Mouse (Mus musculus) midbrain, embryonic 10.5 days (tissue): ENCODE data around the gene Dlgap4. TPM values are rescaled to one million over a fixed set of nuclear protein-coding genes. Genes with fewer than 3 reads are reported as not detected.

ENCODE experiments used
- DNase-seq: peaks from one replicate; pipeline ENCODE4 v3.0.0-alpha.2; 2017; ENCODE audit warnings: low spot score
- H3K27ac ChIP-seq: fragments of 300-500 bp; sonication (generic); replicated peaks from 2 replicates; pipeline ENCODE4 v1.5.1; 2016; ENCODE audit warnings: mild to moderate bottlenecking
- H3K27me3 ChIP-seq: fragments of 300-500 bp; sonication (generic); 2 replicates; pipeline ENCODE4 v1.6.1; 2016; ENCODE audit warnings: low read depth, mild to moderate bottlenecking; ENCODE audit not compliant: poor library complexity, severe bottlenecking
- H3K36me3 ChIP-seq: fragments of 300-500 bp; sonication (generic); 2 replicates; pipeline ENCODE4 v1.6.1; 2016; ENCODE audit warnings: mild to moderate bottlenecking, moderate library complexity
- H3K4me1 ChIP-seq: fragments of 300-500 bp; sonication (generic); 2 replicates; pipeline ENCODE4 v1.6.1; 2016
- H3K4me3 ChIP-seq: fragments of 300-500 bp; sonication (generic); 2 replicates; pipeline ENCODE4 v1.5.1; 2016; ENCODE audit warnings: mild to moderate bottlenecking, moderate library complexity
- H3K9me3 ChIP-seq: fragments of 300-500 bp; sonication (generic); replicated peaks from 2 replicates; pipeline ENCODE4 v1.6.1; 2016; ENCODE audit warnings: mild to moderate bottlenecking
- WGBS: fragments of 180-500 bp; shearing (Covaris S2); methylation state at CpG from one replicate; pipeline ENCODE4 v1.1.7; 2016; 5-methylcytosine and 5-hydroxymethylcytosine counted together
- polyA plus RNA-seq: library from polyadenylated mRNA; unstranded; fragments of >200 nt; fragmentation: Nextera tagmentation; extraction: Ambion mirVana; gene quantifications from 2 replicates; pipeline ENCODE4 v1.2.1, GENCODE M21; 2016

Gene Dlgap4
- polyA plus RNA-seq, 1 experiment from 2014 or later, result 128 TPM

DNA sequence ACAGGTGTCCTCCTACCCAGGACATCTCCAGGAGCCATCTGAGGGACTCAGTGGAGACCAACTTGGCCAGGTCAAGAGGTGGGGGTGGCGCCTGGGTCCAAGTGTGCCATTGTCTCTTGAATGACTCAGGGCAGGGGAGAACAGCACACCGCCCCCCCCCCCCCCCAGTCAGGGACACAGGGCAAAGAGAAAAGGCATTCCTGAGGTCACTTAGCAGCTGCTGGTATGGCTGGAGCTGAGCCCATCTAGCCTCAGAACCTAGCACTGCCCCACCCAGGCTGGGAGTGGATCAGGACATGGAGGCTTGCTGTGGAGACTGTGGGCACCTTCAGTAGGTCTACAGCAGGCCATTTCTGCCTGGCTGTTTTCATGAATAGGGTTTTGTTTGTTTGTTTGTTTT is 9.7 kb downstream of the Dlgap4 start:
- Histone ChIP-seq H3K27me3 (peaks cover 7% of the 10 kb centered on the region; the same call in 1 of the 2 replicates), H3K27ac (no peak overlapping the region), H3K4me1 (no peaks in the 10 kb centered on the region), H3K36me3 (no peaks in the 10 kb centered on the region), H3K4me3 (no peak overlapping the region), H3K9me3 (no peaks in the 10 kb centered on the region)
- 85% methylated on average over 2 of the region's 2 CpGs for WGBS
- no peak for DNase-seq

DNA sequence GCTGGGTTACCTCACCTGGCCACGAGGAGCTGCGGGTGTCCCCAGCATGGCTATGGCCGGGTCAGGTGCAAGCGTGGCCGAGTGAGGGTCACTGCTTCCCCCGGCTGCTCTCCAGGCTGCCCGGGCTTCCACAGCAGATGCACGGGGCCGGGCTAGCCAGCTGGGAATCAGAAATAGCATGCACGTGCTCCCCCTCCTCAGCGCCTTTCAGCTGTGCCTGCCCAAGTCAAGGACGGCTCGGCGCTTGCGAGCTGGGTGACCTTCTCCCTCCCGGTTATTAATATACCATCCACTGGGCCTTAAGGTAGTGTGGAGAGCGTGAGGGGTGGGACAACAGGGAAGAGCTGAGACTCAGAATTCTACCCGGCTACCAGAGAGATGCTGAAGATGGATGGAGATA is 11.8 kb downstream of the Dlgap4 start:
- H3K4me3 ChIP-seq, result no peak overlapping the region
- no peaks in the 10 kb centered on the region for H3K27me3 ChIP-seq
- no peak overlapping the region for H3K27ac ChIP-seq
- no peaks in the 10 kb centered on the region for H3K36me3 ChIP-seq
- no peaks in the 10 kb centered on the region for H3K4me1 ChIP-seq
- WGBS, result 86% methylated on average over 18 of the region's 18 CpGs
- no peak for DNase-seq
- no peaks in the 10 kb centered on the region; the same call in 1 of the 2 replicates for H3K9me3 ChIP-seq

DNA sequence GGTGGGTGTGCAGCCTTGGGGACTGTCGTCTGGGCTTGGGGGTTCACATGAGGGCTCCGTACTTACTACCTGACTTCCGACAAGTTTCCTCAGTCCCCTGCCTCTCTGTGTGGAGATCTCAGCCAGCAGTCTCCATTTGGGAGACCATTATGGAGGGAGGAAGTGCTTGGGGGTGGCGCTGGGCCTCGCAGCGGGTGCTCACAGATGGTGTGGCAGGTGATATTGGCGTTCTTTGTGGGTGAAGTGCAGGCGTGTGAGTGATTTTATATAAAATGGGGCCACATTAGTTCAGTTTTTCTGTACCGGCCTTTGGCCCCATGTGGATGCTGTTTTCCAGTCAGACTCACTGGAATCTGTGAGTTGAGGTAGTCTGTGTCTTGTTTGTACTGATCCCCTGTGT is 12.6 kb downstream of the Dlgap4 start:
- Histone ChIP-seq H3K9me3 (no peaks in the 10 kb centered on the region; the same call in 1 of the 2 replicates), H3K4me1 (no peaks in the 10 kb centered on the region), H3K27ac (no peak overlapping the region), H3K36me3 (no peaks in the 10 kb centered on the region), H3K27me3 (no peaks in the 10 kb centered on the region), H3K4me3 (no peak overlapping the region)
- no peak for DNase-seq
- 94% methylated on average over 9 of the region's 9 CpGs for WGBS

DNA sequence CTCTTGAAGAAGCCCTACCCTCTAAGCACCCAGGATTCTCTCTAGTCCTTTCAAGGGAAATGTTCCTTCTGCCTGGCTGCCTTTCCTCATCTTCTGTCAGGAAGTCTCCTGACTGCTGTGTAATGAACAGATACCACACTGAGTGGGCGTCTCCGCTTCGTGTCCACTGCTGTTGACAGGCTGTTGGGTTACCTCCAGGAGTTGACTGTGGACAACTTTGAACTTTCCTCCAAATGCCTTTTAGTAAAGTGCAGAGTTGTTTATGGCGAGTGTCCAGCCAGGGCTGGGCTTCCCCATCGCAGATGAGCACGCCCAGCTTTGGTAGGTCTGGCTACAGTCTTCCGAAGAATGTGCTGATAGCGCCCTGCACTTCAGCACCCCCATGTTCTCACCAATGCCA is 13.0 kb downstream of the Dlgap4 start:
- Histone ChIP-seq H3K4me1 (no peaks in the 10 kb centered on the region), H3K9me3 (no peaks in the 10 kb centered on the region; the same call in 1 of the 2 replicates), H3K27me3 (no peaks in the 10 kb centered on the region), H3K4me3 (no peak overlapping the region), H3K36me3 (no peaks in the 10 kb centered on the region), H3K27ac (no peak overlapping the region)
- 92% methylated on average over 8 of the region's 8 CpGs for WGBS
- DNase-seq, result no peak

DNA sequence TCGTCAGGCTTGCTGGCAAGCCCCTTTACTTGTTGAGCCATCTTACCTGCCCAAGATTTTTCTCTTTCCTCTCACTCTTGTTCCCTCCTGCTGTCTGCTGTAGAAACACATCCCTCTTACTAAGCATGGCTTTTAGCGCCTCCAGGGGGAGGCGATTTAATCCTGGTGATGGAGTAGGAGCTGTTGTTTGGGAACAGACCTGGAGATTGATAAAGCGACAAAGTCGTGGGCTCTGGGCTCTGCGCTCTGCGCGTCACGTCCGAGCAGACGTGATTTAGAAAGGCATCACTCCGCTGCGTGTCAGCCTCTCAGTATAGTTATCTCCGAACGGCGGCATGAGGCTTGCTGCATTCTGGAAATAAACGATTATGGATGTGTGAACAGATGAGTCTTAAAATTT is 14.4 kb downstream of the Dlgap4 start:
- no peak for DNase-seq
- Histone ChIP-seq H3K36me3 (no peaks in the 10 kb centered on the region), H3K4me1 (no peaks in the 10 kb centered on the region), H3K27me3 (no peaks in the 10 kb centered on the region), H3K27ac (no peak overlapping the region), H3K9me3 (no peaks in the 10 kb centered on the region; the same call in 1 of the 2 replicates), H3K4me3 (no peak overlapping the region)
- WGBS, result 75% methylated on average over 17 of the region's 17 CpGs

DNA sequence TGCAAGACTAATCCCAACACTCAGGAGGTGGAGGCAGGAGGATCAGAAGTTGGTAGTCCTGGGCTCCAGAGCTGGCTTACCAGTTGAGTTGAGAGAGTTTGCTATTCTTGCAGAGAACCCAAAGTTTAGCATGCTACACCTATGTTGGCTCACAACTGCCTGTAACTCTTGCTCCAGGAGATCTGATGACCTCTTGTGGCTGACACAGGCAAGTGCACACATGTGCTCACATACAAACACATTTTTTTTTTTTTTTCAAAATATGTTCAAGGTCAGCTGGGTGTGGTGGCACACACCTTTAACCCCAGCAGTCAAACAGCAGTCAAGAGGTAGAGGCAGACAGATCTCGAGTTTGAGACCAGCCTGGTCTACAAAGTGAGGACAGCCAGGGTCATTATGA is 16.8 kb downstream of the Dlgap4 start:
- no peak for DNase-seq
- WGBS, result 74% methylated on average over 1 of the region's 1 CpGs
- Histone ChIP-seq H3K4me1 (no peaks in the 10 kb centered on the region), H3K36me3 (no peaks in the 10 kb centered on the region), H3K9me3 (no peaks in the 10 kb centered on the region; the same call in 1 of the 2 replicates), H3K4me3 (no peak overlapping the region), H3K27me3 (no peaks in the 10 kb centered on the region), H3K27ac (no peak overlapping the region)

DNA sequence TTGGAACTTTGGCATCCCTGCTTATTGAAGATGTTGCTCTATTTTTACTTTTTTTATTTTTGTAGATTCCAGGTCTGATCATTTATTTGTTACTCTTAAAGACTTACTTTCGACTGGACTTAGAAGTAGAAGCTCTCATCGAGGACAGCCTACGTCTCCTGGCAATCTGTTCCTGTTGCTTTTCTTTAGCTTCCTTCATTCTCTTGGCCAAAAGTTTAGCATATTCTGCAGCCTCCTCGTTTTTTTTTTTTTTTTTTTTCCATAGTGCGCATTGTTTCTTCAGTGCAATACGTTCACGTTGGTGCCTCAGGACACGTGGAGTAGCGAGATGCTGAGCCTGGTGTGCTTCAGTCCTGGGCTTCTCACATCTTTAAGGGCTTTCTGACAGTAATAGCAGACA is 19.2 kb downstream of the Dlgap4 start:
- no peaks in the 10 kb centered on the region for H3K4me1 ChIP-seq
- H3K36me3 ChIP-seq, result no peaks in the 10 kb centered on the region
- no peak overlapping the region for H3K27ac ChIP-seq
- no peak for DNase-seq
- no peaks in the 10 kb centered on the region; the same call in 1 of the 2 replicates for H3K9me3 ChIP-seq
- 90% methylated on average over 9 of the region's 9 CpGs for WGBS
- no peak overlapping the region for H3K4me3 ChIP-seq
- no peaks in the 10 kb centered on the region for H3K27me3 ChIP-seq

DNA sequence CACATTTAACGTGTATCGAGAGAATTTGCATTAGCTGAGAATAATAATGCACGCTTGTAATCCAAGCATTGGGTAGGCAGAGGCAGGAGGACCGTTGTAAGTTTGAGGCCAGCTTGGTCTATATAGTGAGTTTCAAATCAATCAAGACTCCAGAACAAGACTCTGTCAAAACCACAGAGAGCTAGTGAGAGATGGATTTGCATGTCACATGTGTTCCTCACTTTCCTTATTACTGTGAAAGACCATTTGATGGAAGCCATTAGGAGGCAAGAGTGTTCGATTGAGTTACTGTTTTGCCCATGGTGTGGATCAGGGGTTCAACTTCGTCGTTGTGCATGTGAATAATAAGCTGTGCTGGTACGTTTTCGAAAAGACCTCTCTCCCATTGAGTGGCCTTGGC is 21.6 kb downstream of the Dlgap4 start:
- no peak overlapping the region for H3K27ac ChIP-seq
- H3K27me3 ChIP-seq, result no peaks in the 10 kb centered on the region
- H3K4me3 ChIP-seq, result no peak overlapping the region
- no peak for DNase-seq
- 88% methylated on average over 9 of the region's 9 CpGs for WGBS
- H3K9me3 ChIP-seq, result no peaks in the 10 kb centered on the region; the same call in 1 of the 2 replicates
- no peaks in the 10 kb centered on the region for H3K36me3 ChIP-seq
- H3K4me1 ChIP-seq, result 0 out of 2 replicates have a peak, but pooled peaks cover 3% of the 10 kb centered on the region

DNA sequence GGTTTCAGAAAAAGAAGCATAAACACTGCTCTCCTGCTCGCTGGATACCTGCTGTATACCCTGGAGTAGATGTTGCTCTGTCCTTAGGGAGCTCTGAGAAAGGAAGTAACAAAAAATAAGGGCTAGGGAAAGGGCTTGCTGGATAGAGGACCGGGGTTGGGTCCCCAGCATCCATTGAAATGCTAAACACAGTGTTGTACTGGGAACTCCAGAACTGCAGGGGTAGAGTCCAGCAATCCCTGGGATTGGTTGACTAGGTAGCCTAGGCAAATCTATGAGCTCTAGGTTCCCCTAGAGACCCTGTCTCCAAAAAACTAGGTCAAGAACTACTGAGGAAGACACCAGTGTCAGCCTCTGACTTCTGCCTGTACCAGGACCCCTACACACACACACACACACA is 27.6 kb downstream of the Dlgap4 start:
- Histone ChIP-seq H3K4me3 (no peak overlapping the region), H3K36me3 (no peaks in the 10 kb centered on the region), H3K27ac (no peak overlapping the region), H3K9me3 (no peaks in the 10 kb centered on the region), H3K27me3 (no peaks in the 10 kb centered on the region), H3K4me1 (peaks cover 40% of the 10 kb centered on the region)
- no peak for DNase-seq
- WGBS, result 49% methylated on average over 2 of the region's 2 CpGs

DNA sequence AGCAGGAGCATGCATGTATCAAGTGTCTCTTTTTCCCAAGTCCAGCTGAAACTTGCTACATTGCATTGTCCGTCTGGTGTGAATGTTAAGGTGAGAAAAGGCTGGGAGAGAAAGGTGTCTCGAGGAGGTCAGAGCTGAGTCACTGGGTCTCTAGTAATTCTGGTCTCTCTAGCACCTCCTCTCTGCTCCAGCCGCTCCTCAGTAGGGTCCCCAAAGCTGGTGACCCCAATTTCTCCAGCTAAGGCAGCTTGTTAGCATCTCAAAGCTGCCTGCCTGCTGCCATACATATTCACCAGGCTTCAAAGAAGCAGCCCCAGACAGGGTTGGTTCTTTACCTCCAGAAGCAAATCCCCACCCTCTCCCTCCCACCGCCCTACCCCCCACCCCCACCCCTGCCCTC is 29.4 kb downstream of the Dlgap4 start:
- no peak overlapping the region for H3K4me3 ChIP-seq
- H3K36me3 ChIP-seq, result no peaks in the 10 kb centered on the region
- H3K27me3 ChIP-seq, result no peaks in the 10 kb centered on the region
- WGBS, result 22% methylated on average over 4 of the region's 4 CpGs
- no peaks in the 10 kb centered on the region for H3K9me3 ChIP-seq
- H3K4me1 ChIP-seq, result peaks cover 47% of the 10 kb centered on the region
- no peak for DNase-seq
- H3K27ac ChIP-seq, result no peak overlapping the region

DNA sequence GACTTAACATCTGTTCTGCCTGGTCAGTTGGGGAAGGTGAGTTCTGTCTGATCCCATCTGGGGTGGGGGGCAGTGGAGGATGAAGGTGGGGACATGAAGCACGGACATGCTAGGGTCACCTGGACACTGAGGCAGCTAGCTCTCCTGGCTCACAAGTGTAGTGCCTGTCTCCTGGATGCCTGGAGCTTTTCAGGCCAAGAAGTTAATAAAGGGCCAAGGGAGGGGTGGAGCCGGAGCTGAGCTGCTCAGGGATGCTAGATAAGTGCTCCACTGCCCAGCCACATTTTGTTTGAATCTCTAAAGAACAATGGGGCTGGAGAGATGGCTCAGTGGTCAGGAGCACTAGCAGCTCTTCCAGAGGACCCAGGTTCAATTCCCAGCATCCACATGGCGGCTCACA is 29.9 kb downstream of the Dlgap4 start:
- Histone ChIP-seq H3K4me1 (peaks cover 49% of the 10 kb centered on the region), H3K4me3 (no peak overlapping the region), H3K27ac (peak overlapping the region; percentile 38; the same call in 1 of the 2 replicates), H3K27me3 (no peaks in the 10 kb centered on the region), H3K9me3 (no peaks in the 10 kb centered on the region), H3K36me3 (no peaks in the 10 kb centered on the region)
- DNase-seq, result no peak
- 37% methylated on average over 3 of the region's 3 CpGs for WGBS

DNA sequence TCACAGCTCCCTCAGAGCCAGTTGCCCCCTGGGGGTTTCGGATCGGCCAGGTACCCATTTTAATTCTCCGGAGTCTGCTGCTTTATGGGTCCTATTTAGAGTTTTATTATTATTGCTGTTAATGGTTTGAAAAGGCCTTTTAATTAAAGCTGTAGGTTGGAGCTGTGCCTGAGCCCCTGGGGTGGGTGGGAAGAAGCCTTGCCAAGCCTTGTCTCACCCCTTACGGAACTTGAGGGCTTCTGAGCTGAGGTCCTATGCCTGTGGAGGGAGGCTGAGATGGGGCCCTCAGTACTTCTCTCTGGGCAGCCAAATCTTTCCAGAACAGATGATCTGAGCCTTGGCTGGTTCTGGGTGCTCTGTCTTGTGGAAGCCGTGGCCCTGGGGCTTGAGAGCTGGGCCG is 31.6 kb downstream of the Dlgap4 start:
- H3K27ac ChIP-seq, result 0 out of 2 replicates have a peak overlapping the region, but pooled peaks have one; percentile 38
- H3K9me3 ChIP-seq, result no peaks in the 10 kb centered on the region
- no peaks in the 10 kb centered on the region for H3K36me3 ChIP-seq
- 67% methylated on average over 6 of the region's 6 CpGs for WGBS
- H3K27me3 ChIP-seq, result no peaks in the 10 kb centered on the region
- H3K4me3 ChIP-seq, result no peak overlapping the region
- no peak for DNase-seq
- peaks cover 53% of the 10 kb centered on the region for H3K4me1 ChIP-seq

DNA sequence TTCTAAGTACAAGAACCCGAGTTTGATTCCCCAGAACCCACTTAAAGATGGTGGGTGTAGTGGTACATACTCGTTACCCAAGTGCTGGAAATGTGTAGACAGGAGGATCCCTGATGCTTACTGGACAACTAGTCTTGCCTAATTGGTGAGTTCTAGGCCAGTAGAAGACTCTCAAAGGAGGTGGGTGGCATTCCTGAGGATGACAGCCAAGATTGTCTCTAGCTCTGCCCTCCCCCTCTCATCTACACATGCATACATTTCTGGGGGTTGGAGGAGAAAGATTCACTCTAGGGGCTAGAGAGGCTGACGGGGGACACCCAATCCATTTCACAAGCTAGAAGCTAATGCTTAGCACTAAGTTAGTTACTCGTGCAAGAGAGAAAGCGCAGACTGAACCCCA is 33.4 kb downstream of the Dlgap4 start:
- H3K4me1 ChIP-seq, result peaks cover 53% of the 10 kb centered on the region
- no peak overlapping the region for H3K27ac ChIP-seq
- 85% methylated on average over 5 of the region's 5 CpGs for WGBS

DNA sequence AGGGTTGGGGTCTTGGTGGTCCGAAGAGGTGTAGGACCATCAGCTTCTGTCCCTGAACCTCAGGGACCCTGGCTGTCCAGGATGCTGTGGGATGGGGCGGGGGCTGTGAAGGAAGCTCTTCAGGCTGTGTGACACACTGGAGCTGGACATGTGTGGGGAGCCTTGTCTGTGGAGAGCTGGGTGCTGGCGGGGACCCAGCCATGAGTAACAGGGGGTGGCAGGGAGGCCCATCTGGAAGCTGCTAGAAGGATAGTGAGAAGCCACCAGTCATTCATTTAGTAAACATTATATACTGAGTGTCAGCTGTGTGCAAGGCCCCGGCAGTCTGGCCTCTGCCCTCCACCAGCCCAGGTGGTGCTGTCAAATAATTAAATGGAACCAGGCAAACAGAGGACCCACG is 34.5 kb downstream of the Dlgap4 start:
- Histone ChIP-seq H3K27ac (no peak overlapping the region), H3K9me3 (no peaks in the 10 kb centered on the region), H3K4me3 (no peak overlapping the region), H3K4me1 (peaks cover 50% of the 10 kb centered on the region), H3K36me3 (no peaks in the 10 kb centered on the region), H3K27me3 (no peaks in the 10 kb centered on the region)
- DNase-seq, result no peak
- WGBS, result 83% methylated on average over 5 of the region's 5 CpGs

More for the DNA sequence above, 33.4 kb downstream of the Dlgap4 start:
- Histone ChIP-seq H3K4me3 (no peak overlapping the region), H3K36me3 (no peaks in the 10 kb centered on the region), H3K9me3 (no peaks in the 10 kb centered on the region), H3K27me3 (no peaks in the 10 kb centered on the region)
- DNase-seq, result no peak
